Mouse (Mus musculus): ENCODE results near the gene Dnajc10.

GRCm38 (mm10) chr2:80282214-80282613 is 33.1 kb upstream of the Dnajc10 start:
- TF ChIP-seq POLR2A (IDR thresholded peaks at IDR 0.05; ENCODE audit: extremely low read depth, insufficient read depth, low read length): no peak
- no peak for TF ChIP-seq CTCF (IDR thresholded peaks at IDR 0.05; ENCODE audit: extremely low read depth, insufficient read depth, low read length)

Measured in cortical plate, adult 2 months (tissue).